Mouse (Mus musculus): ENCODE measurements around the gene Ctbp2.

Gene Ctbp2

DNA sequence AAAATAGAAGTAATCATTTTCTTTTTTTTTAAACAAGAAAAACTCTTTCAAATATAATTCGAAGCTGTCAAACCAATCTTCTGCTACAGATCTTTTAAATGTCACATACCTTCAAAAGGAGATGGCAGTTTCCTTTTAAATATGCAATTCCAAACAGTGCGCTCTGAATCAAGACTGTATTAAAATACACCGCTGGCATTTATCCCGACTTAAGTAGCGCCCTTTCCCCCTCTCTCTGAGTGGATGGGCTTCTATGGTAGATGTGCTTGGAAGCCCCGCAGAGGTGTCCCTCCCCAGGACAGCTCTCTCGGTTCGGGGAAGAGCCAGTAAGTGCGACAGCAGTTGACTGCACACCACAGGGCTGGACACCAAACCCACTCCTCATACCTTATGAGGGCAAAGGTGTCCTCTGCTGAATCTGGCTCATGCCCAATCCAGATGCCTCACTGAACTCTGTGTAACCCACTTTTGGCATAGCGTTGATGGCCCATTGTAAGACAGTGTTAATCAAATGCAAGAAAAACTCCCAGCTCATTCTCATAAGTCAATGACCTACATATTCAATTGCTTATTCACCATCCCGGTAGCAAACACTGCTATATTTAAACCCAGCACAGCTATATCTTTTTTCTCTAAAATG is 34.4 kb downstream of the Ctbp2 start:
- in situ Hi-C loops (cut with MboI; ENCODE audit: unreplicated experiment in 2 of 2): no loop called here

- in situ Hi-C loops (cut with MboI; ENCODE audit: unreplicated experiment in 2 of 2): no loop called here
These were observed 35.3 kb downstream of the Ctbp2 start for GRCm38 (mm10) chr7:133088830-133089261.

DNA sequence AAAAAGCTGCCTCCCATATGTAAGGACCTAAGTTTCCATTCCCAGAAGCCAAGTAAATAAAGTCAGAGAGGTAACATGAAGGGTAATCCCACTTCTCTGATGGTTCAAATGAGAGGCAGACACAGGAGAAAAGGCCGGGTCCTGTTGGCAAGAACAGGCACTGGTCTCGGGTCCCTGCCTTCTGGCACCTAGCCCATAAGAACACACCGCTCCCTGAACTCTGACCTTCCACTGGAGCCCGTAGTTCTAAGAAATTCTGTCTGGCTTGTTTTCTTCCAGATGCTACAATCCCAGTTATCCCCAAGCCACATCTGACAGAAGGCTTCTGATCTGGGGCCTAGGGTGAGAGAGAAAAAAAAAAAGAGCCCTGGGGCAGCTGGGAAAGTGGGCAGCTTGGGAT is 35.7 kb downstream of the Ctbp2 start:
- in situ Hi-C loops (cut with MboI; ENCODE audit: unreplicated experiment in 2 of 2): no loop called here

DNA sequence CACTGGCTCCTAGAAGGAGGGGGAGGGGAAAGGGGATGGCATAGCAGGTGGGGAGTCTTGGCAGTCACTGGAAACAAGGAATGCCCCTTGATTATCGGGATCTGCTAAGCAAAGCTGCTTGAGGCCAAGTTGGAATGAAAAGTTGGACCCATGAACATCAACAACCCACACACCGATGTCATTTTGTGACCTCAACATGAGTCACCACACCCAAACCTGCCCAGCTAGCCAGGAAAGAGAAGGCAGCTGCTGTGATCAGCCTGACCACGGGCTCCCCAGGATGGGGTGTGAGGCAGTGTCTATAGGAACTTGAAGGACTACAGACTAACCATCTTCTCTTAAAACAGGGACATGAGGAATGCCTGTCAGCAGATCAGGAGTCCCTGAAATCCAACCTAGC is 38.7 kb downstream of the Ctbp2 start:
- in situ Hi-C loops (cut with MboI; ENCODE audit: unreplicated experiment in 2 of 2): no loop called here

- in situ Hi-C loops (cut with MboI; ENCODE audit: unreplicated experiment in 2 of 2): no loop called here
These were observed 40.1 kb downstream of the Ctbp2 start for GRCm38 (mm10) chr7:133083936-133084614.

DNA sequence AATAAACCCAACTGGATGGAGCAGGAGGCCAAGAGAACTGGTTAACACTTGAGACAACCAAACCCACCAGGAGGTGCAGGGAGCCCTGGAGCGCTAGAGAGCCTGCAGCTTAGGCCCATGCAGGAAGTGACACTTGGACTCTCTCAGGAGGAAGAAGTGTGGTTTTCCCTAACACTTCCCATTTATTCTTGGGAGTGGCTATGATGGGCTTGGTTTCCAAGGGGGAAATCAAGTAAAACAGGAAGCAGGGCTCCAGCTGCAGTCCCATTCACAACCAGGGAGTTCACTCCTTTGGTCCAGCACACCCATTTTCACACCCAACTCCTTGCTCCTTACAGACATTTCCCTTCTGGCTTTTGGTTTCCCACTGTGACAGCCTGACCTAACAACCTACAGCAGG is 45.2 kb downstream of the Ctbp2 start:
- in situ Hi-C loops (cut with MboI; ENCODE audit: unreplicated experiment in 2 of 2): no loop called here

- in situ Hi-C loops (cut with MboI; ENCODE audit: unreplicated experiment in 2 of 2): no loop called here
These were observed 49.6 kb downstream of the Ctbp2 start for GRCm38 (mm10) chr7:133074462-133075133.

DNA sequence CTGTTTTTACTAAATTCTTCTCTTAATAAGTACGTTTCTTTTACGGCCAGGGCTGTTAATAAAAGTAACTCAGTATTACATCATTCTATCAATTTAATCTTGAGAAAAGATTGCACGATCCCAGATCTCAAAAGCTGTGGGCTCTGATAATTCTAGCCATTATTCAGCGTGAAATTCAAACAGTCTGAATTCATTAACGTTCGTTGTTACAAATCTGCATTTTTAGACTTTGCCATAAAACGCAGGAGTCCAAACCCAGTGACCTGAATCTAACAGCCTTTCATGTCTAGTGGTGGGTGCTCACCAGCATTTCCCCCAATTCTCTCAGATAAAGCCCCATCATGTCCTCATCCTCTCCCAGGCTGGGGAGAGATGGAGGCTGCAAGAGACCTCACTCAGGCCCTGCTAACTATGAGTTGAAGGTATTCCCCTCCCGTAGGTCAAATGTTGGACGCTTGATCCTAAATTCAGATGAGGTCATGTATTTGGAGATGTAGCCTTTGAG is 51.0 kb downstream of the Ctbp2 start:
- in situ Hi-C loops (cut with MboI; ENCODE audit: unreplicated experiment in 2 of 2): no loop called here

- in situ Hi-C loops (cut with MboI; ENCODE audit: unreplicated experiment in 2 of 2): no loop called here
These were observed 51.6 kb downstream of the Ctbp2 start for GRCm38 (mm10) chr7:133072535-133072934.

- in situ Hi-C loops (cut with MboI; ENCODE audit: unreplicated experiment in 2 of 2): no loop called here
These were observed 56.8 kb downstream of the Ctbp2 start for GRCm38 (mm10) chr7:133067321-133067841.

DNA sequence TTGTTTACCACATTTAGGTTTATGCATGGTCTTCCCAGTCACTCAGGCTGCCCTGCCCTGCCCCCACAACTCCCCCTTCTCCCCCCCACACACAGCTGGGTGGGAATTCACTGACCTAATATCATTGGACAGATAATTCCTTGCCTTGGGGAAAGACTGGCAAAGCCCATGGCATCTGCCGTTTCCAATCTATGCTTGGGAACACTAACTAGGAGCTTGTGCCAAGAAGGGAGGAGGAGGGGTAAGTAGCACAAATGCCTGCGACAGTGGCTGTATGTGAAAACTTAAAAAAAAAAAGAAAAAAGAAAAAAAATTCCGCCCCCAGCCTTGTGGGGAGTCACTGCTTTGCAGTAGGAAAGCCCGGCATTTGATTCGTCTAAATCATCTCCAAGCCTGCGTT is 57.4 kb downstream of the Ctbp2 start:
- in situ Hi-C loops (cut with MboI; ENCODE audit: unreplicated experiment in 2 of 2): no loop called here

GRCm38 (mm10) chr7:133062055-133062454 is 62.1 kb downstream of the Ctbp2 start:
- in situ Hi-C loops (cut with MboI; ENCODE audit: unreplicated experiment in 2 of 2): no loop called here

GRCm38 (mm10) chr7:133060170-133060569 is 64.0 kb downstream of the Ctbp2 start:
- in situ Hi-C loops (cut with MboI; ENCODE audit: unreplicated experiment in 2 of 2): no loop called here

- in situ Hi-C loops (cut with MboI; ENCODE audit: unreplicated experiment in 2 of 2): no loop called here
These were observed 64.5 kb downstream of the Ctbp2 start for GRCm38 (mm10) chr7:133059517-133060104.

GRCm38 (mm10) chr7:133059150-133059509 is 65.0 kb downstream of the Ctbp2 start:
- in situ Hi-C loops (cut with MboI; ENCODE audit: unreplicated experiment in 2 of 2): no loop called here

- in situ Hi-C loops (cut with MboI; ENCODE audit: unreplicated experiment in 2 of 2): no loop called here
These were observed 65.5 kb downstream of the Ctbp2 start for GRCm38 (mm10) chr7:133058496-133059149.

DNA sequence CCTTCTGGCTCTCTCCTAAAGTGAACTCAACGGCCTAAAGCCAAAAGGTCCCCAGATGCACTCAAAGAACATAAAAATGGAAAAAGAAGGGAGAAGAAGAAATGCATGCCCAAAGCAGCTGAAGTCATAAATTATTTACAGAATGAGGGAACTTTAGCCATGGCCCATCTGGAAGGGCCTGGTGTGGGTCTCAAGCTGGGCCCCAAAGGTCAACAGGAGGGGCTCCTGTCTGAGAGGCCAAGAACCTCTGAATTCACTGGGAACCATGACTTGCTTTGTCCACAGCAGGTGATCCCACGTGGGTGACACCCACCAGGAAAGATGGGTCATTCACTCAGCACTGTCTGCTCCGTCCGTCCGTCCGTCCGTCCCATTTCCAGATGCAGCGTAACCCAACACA is 67.2 kb downstream of the Ctbp2 start:
- in situ Hi-C loops (cut with MboI; ENCODE audit: unreplicated experiment in 2 of 2): no loop called here

GRCm38 (mm10) chr7:133054486-133054885 is 69.7 kb downstream of the Ctbp2 start:
- in situ Hi-C loops (cut with MboI; ENCODE audit: unreplicated experiment in 2 of 2): no loop called here

DNA sequence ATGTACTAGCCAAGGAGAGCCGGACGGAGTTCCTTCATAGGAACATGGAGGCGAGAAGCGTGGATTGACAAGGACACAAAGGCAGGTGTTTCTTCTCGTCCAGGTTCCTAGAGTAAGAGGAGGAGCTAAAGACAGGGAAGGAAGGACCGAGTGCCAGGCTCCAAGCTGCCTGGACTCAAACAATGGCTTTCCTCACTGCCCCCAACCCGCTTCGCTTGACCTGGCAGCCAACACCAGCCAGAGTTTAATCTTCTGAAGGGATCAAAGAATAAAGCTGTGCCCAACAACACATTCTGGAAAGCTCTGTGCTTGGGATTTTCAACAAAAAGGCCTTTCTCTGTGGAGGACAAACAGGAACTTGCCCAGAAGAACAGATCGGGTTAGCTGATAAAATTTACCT is 70.4 kb downstream of the Ctbp2 start:
- in situ Hi-C loops (cut with MboI; ENCODE audit: unreplicated experiment in 2 of 2): no loop called here

GRCm38 (mm10) chr7:133052819-133053218 is 71.3 kb downstream of the Ctbp2 start:
- in situ Hi-C loops (cut with MboI; ENCODE audit: unreplicated experiment in 2 of 2): no loop called here

DNA sequence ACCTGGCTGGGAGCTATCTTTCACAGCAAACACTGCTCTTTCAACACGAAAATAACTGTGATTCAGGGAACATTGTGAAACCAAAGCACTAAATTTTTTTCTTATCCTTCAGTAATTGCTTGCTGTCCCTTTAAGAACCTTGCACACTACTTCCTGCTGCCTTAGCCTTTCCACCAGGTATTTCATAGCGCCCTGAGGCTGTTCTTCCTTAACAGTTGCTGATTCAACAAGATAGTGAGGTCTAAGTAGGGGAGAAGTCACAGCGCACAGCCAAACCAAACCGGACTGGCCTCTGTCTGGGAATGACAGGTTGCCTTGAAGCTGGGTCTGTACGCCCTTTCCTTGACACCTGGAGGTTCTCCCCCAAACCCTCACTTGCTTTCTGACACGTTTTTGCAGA is 73.5 kb downstream of the Ctbp2 start:
- in situ Hi-C loops (cut with MboI; ENCODE audit: unreplicated experiment in 2 of 2): no loop called here
